Mouse (Mus musculus) testis, adult 2 months (tissue): ENCODE measurements around the gene Tra2a. TPM values are rescaled to one million over a fixed set of nuclear protein-coding genes. Genes with fewer than 3 reads are reported as not detected.
"Not testable (repeated sequence)": the region's sequence is repeated elsewhere in the genome, so short reads cannot be mapped to it uniquely, and the experiment has no call there.

Experiments
- H3K27ac ChIP-seq: fragments of 200-500 bp; 2 replicates; pipeline ENCODE4 v1.5.1; 2012; ENCODE audit warnings: low read depth, low read length; ENCODE audit not compliant: control insufficient read depth, insufficient read depth
- H3K27me3 ChIP-seq: fragments of 200-500 bp; 2 replicates; pipeline ENCODE4 v1.6.1; 2012; ENCODE audit warnings: mild to moderate bottlenecking, low read length, moderate library complexity; ENCODE audit not compliant: control insufficient read depth, insufficient read depth
- H3K36me3 ChIP-seq: fragments of 200-500 bp; 2 replicates; pipeline ENCODE4 v1.6.1; 2012; ENCODE audit warnings: mild to moderate bottlenecking, low read length; ENCODE audit not compliant: control insufficient read depth, insufficient read depth
- H3K4me1 ChIP-seq: fragments of 200-500 bp; 2 replicates; pipeline ENCODE4 v1.6.1; 2012; ENCODE audit warnings: low read length; ENCODE audit not compliant: control insufficient read depth, insufficient read depth
- H3K4me3 ChIP-seq: fragments of 200-500 bp; 2 replicates; pipeline ENCODE4 v1.5.1; 2012; ENCODE audit warnings: low read depth, mild to moderate bottlenecking, low read length, moderate library complexity, mixed read lengths; ENCODE audit not compliant: control insufficient read depth
- CTCF ChIP-seq: fragments of 200-500 bp; IDR thresholded peaks from 2 replicates; pipeline ENCODE4 v1.5.1; 2012; ENCODE audit warnings: low read depth, mild to moderate bottlenecking, inconsistent platforms, low read length, moderate library complexity; ENCODE audit not compliant: control insufficient read depth, insufficient read depth, insufficient replicate concordance
- POLR2A ChIP-seq: fragments of 200-500 bp; IDR thresholded peaks from 2 replicates; pipeline ENCODE4 v1.6.1; 2012; ENCODE audit warnings: low read depth, mild to moderate bottlenecking, inconsistent platforms, low read length, moderate library complexity; ENCODE audit not compliant: control insufficient read depth
- polyA plus RNA-seq: library from polyadenylated mRNA; depleted of rRNA; stranded (reverse); fragments of >200 nt; gene quantifications from 2 replicates; pipeline ENCODE4 v1.2.3, GENCODE M21; 2012

Gene Tra2a
- polyA plus RNA-seq, 1 experiment, result 45.4 TPM

DNA sequence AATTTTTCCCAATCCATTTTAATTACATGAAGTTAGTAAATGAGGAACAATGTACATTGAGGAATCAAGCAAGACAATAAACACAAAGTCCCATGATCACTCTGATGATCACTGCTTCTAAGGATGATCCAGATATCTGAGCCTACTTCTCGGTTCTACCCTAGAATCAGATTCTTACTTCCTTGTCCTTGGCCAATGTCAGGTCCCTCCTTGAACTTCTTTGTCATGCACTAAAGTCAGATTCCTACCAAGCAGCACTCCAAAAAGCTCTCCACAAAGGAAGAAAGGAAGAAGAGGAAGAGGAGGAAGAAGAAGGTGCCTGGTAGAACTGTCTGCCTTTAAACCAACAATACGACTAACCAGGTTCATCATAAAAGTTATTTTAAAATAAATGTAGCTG, 9.0 kb upstream of the Tra2a start:
- Histone ChIP-seq H3K4me3 (no peak overlapping the region), H3K27ac (no peak overlapping the region), H3K4me1 (no peaks in the 10 kb centered on the region), H3K27me3 (no peaks in the 10 kb centered on the region), H3K36me3 (no peaks in the 10 kb centered on the region)
- no peak for TF ChIP-seq CTCF

DNA sequence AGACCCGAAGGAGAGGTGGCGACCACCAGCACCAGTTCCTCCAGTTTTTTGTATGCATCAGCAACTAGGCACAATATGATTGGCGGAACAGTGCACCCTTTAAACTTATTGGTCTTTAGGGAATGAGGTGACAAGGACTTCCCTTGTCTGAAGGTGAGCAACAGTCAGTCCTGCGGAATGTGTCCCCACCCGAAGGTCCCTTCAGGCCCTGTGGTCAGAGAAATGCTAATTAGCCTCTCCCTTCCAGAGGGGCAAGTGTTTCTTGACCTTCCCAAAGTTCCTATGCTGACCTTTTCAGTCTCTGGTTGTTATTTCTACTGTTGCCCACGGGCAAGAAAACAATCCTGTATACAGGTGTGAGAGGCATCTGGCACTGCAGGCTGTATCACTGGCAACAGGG, 8.0 kb upstream of the Tra2a start:
- Histone ChIP-seq H3K27ac (no peak overlapping the region), H3K36me3 (no peaks in the 10 kb centered on the region), H3K4me1 (no peaks in the 10 kb centered on the region), H3K4me3 (no peak overlapping the region), H3K27me3 (no peaks in the 10 kb centered on the region)
- TF ChIP-seq POLR2A (no peak), CTCF (no peak)

DNA sequence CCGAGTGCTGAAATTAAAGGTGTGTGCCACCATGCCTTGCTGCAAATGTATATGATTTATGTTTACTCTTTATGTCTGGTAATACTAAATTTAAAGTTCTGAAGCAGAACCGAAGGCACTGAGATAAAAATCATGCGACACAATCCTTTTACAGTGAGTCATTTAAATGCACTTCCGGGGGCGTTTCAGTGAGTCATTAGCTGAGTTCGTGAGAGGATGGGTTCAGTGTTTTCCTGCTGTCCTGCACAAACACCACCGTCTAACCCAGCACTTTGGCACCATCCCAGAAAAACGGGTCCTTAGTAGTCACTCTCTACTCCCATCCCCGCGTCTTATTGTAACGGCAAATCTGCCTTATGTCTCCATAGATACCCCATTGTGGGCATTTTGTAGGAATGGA, 6.1 kb upstream of the Tra2a start:
- Histone ChIP-seq H3K4me1 (no peaks in the 10 kb centered on the region), H3K27ac (no peak overlapping the region), H3K27me3 (no peaks in the 10 kb centered on the region), H3K36me3 (no peaks in the 10 kb centered on the region), H3K4me3 (no peak overlapping the region)
- TF ChIP-seq CTCF (no peak), POLR2A (no peak)

DNA sequence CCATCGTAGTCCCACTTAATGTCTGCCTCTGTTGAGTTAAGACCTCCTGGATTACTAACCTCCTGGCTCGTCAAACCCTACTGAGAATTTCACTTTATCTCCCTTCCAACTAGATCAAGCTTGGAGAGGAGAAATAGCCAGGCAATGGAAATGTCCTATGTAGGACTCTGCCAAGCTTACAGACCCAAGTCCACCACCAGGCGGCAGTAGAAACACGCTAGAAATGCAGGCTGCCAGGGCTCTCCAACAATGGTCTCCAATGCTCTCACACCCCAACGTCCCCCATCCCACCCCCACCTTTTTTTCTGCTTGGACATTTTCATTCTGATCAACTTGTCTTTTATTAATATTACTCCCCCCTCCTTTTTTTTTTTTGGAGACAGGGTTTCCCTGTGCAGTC, 5.4 kb upstream of the Tra2a start:
- no peaks in the 10 kb centered on the region; the same call in 1 of the 2 replicates for H3K4me1 ChIP-seq
- no peak overlapping the region for H3K4me3 ChIP-seq
- no peak overlapping the region for H3K27ac ChIP-seq
- H3K36me3 ChIP-seq, result no peaks in the 10 kb centered on the region
- TF ChIP-seq CTCF, result peak; percentile 80; the same call in 1 of the 2 replicates
- no peak for TF ChIP-seq POLR2A
- no peaks in the 10 kb centered on the region for H3K27me3 ChIP-seq

DNA sequence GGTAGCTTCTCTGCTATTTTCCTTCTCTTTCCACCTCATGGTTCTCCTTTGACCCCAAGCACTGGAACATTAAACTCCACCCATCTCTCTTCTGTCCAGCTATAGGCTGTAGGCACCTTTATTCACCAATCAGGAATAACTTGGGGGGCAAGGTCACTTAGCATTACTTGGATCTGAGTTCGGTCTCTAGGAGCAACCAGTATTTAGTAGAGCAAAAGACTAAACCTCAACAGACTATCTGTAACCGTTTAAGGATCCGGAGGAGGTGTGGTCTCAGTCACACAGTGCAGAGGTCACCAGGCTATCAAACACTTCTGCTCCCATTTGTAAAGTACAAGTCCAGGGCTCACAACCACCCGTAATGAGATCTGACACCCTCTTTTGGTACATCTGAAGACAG, 3.9 kb upstream of the Tra2a start:
- H3K36me3 ChIP-seq, result no peaks in the 10 kb centered on the region
- H3K4me3 ChIP-seq, result no peak overlapping the region
- TF ChIP-seq CTCF, result no peak
- no peak for TF ChIP-seq POLR2A
- H3K4me1 ChIP-seq, result no peaks in the 10 kb centered on the region; the same call in 1 of the 2 replicates
- no peak overlapping the region for H3K27ac ChIP-seq
- no peaks in the 10 kb centered on the region for H3K27me3 ChIP-seq

DNA sequence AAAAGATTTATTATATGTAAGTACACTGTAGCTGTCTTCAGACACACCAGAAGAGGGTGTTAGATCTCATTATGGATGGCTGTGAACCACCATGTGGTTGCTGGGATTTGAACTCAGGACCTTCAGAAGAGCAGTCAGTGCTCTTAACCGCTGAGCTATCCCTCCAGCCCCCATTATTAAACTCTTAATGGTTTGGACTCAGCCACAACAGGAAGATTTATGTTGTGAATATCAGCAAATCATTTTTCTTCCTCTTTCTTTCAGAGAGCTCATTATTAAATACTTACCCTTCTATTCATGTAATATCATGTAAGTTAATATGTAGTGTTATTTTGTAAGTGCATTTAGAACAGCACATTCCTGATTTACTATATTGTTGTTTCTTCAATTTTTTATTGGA, 1.4 kb upstream of the Tra2a start:
- not testable (repeated sequence) for H3K36me3 ChIP-seq

DNA sequence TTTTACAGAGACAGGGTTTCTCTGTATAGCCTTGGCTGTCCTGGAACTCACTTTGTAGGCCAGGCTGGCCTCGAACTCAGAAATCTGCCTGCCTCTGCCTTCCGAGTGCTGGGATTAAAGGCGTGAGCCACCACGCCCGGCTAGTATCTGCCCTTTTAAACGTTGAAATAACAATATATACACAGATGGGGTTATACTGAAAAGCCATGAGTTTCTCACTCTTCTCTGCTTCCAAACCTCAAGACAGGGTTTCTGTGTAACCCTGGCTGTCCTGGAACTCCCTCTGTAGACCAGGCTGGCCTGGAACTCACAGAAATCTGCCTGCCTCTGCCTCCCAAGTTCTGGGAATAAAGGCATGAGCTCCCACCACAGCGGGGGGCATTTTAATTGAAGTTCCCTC, 613 bp upstream of the Tra2a start:
- H3K4me3 ChIP-seq, result peak overlapping the region; percentile 99
- H3K27ac ChIP-seq, H3K27me3 ChIP-seq, H3K36me3 ChIP-seq, H3K4me1 ChIP-seq: not testable (repeated sequence)

More for the DNA sequence above, 1.4 kb upstream of the Tra2a start:
- H3K4me3 ChIP-seq, H3K4me1 ChIP-seq, H3K27me3 ChIP-seq, H3K27ac ChIP-seq: not testable (repeated sequence)

DNA sequence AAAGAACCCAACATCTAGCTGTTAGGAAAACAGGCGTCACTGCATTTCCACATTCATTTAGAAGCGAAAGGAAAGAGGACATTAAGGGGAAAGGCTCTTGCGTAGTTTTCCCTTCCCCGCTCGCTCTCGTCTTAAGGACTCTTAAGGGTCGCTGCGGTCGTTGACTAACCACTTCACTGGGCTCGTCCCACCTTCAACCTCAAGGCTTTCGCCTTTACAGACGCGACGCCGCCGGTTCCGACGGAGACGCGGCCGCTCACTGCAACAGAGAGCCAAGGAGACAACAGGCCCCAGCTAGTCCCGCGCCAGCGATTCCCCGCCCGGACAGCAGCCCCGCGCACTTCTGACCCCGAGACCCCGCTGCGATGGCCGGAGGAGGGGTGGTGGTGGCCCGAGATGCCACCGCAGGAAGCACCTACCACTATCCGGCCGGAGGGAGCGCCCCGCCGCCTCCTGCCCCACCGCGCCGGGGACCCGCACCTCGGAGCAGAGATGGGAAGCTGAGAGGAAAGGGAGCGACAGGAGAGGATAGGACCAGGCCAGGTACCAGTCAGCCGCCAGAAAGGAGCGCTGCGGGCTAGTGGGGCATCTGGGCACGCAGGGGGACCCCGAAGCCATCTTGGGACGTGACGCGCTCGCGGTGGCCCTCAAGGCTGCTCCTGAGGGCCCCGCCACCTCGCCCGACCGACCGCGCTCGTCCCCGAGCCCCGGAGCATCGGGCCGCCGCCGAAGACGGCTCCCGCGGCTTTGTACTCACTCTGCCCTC, 569 bp downstream of the Tra2a start:
- Histone ChIP-seq H3K27ac (peak overlapping the region; percentile 100), H3K4me1 (peaks cover 2% of the 10 kb centered on the region), H3K36me3 (no peaks in the 10 kb centered on the region), H3K4me3 (peak overlapping the region; percentile 99), H3K27me3 (no peaks in the 10 kb centered on the region)
- TF ChIP-seq CTCF (no peak), POLR2A (0 out of 2 replicates have a peak, but pooled peaks have one; percentile 22)
